Mouse (Mus musculus): ENCODE measurements around the gene Prrt1.
A peak's percentile ranks its signal among the peaks of the same experiment; 100 is the strongest.

GRCm38 (mm10) chr17:34591994-34592375, 37.3 kb upstream of the Prrt1 start:
- TF ChIP-seq CTCF (IDR thresholded peaks at IDR 0.05; ENCODE audit: borderline replicate concordance, insufficient read depth, low read length) = no peak
- TF ChIP-seq POLR2A (IDR thresholded peaks at IDR 0.05; ENCODE audit: low read depth, low read length) = peak; percentile 81

Data from embryonic fibroblast, embryonic 13.5 days (primary cell).